Mouse (Mus musculus) heart, postnatal 4 days (tissue): ENCODE results near the gene Ngdn. TPM values are rescaled to one million over a fixed set of nuclear protein-coding genes. Genes with fewer than 3 reads are reported as not detected.
"Not testable (repeated sequence)": the region's sequence is repeated elsewhere in the genome, so short reads cannot be mapped to it uniquely, and the experiment has no call there.

Source experiments
- DNase-seq: peaks from one replicate; pipeline ENCODE4 v3.0.0; 2021
- total RNA-seq, 2 experiments: library from RNA; stranded (reverse); gene quantifications; 2 replicates each; pipeline ENCODE4 v1.2.3; 2021

Gene Ngdn
- total RNA-seq, 2 experiments from 2014 or later = 35.7 to 39.7 TPM

GRCm38 (mm10) chr14:55029034-55029698, 13.9 kb downstream of the Ngdn start:
- no peak for DNase-seq

- no peak for DNase-seq
Observed at GRCm38 (mm10) chr14:55032695-55033225, 17.5 kb downstream of the Ngdn start.

- not testable (repeated sequence) for DNase-seq
Observed at GRCm38 (mm10) chr14:55043694-55044093, 28.4 kb downstream of the Ngdn start.

GRCm38 (mm10) chr14:55047971-55048531, 32.8 kb downstream of the Ngdn start:
- DNase-seq = no peak

GRCm38 (mm10) chr14:55052496-55052895, 37.2 kb downstream of the Ngdn start:
- no peak for DNase-seq

GRCm38 (mm10) chr14:55053050-55053449, 37.8 kb downstream of the Ngdn start:
- DNase-seq = no peak

GRCm38 (mm10) chr14:55053708-55054190, 38.5 kb downstream of the Ngdn start:
- no peak for DNase-seq

- no peak for DNase-seq
Observed at GRCm38 (mm10) chr14:55054191-55054749, 39.0 kb downstream of the Ngdn start.

- peak; percentile 83 for DNase-seq
Observed at GRCm38 (mm10) chr14:55055167-55055834, 40.0 kb downstream of the Ngdn start.

GRCm38 (mm10) chr14:55059009-55059408, 43.8 kb downstream of the Ngdn start:
- no peak for DNase-seq

GRCm38 (mm10) chr14:55059931-55060330, 44.7 kb downstream of the Ngdn start:
- no peak for DNase-seq

- no peak for DNase-seq
Observed at GRCm38 (mm10) chr14:55061845-55062244, 46.6 kb downstream of the Ngdn start.

GRCm38 (mm10) chr14:55062626-55063025, 47.4 kb downstream of the Ngdn start:
- DNase-seq = no peak

GRCm38 (mm10) chr14:55063117-55063516, 47.9 kb downstream of the Ngdn start:
- DNase-seq = no peak

- DNase-seq = no peak
Observed at GRCm38 (mm10) chr14:55063581-55064381, 48.5 kb downstream of the Ngdn start.

- DNase-seq = no peak
Observed at GRCm38 (mm10) chr14:55064481-55065370, 49.5 kb downstream of the Ngdn start.

GRCm38 (mm10) chr14:55065391-55065790, 50.1 kb downstream of the Ngdn start:
- no peak for DNase-seq

GRCm38 (mm10) chr14:55066042-55066441, 50.8 kb downstream of the Ngdn start:
- no peak for DNase-seq

GRCm38 (mm10) chr14:55071756-55072155, 56.5 kb downstream of the Ngdn start:
- DNase-seq = no peak
